Mouse (Mus musculus): Measurements from ENCODE around the gene Fcho2.

The Fcho2 gene

GRCm38 (mm10) chr13:98804480-98804879 lies 10.8 kb downstream of the Fcho2 start:
- DNase-seq (ENCODE audit: low spot score in 2 of 2), result no peak

- DNase-seq (ENCODE audit: low spot score in 2 of 2), result no peak
Measured at GRCm38 (mm10) chr13:98803699-98804098, 11.6 kb downstream of the Fcho2 start.

- DNase-seq (ENCODE audit: low spot score in 2 of 2), result no peak
Measured at GRCm38 (mm10) chr13:98802957-98803356, 12.3 kb downstream of the Fcho2 start.

- no peak for DNase-seq (ENCODE audit: low spot score in 2 of 2)
Measured at GRCm38 (mm10) chr13:98795511-98795910, 19.7 kb downstream of the Fcho2 start.

- no peak for DNase-seq (ENCODE audit: low spot score in 2 of 2)
Measured at GRCm38 (mm10) chr13:98792864-98793263, 22.4 kb downstream of the Fcho2 start.

- no peak for DNase-seq (ENCODE audit: low spot score in 2 of 2)
Measured at GRCm38 (mm10) chr13:98791693-98792092, 23.6 kb downstream of the Fcho2 start.

- DNase-seq (ENCODE audit: low spot score in 2 of 2), result no peak
Measured at GRCm38 (mm10) chr13:98786970-98787685, 28.1 kb downstream of the Fcho2 start.

GRCm38 (mm10) chr13:98777959-98778358 lies 37.3 kb downstream of the Fcho2 start:
- no peak for DNase-seq (ENCODE audit: low spot score in 2 of 2)

GRCm38 (mm10) chr13:98771484-98771883 lies 43.8 kb downstream of the Fcho2 start:
- no peak for DNase-seq (ENCODE audit: low spot score in 2 of 2)

- DNase-seq (ENCODE audit: low spot score in 2 of 2), result peak; percentile 49 to 67
Measured at GRCm38 (mm10) chr13:98768329-98768728, 46.9 kb downstream of the Fcho2 start.

GRCm38 (mm10) chr13:98761771-98762170 lies 53.5 kb downstream of the Fcho2 start:
- DNase-seq (ENCODE audit: low spot score in 2 of 2), result no peak

GRCm38 (mm10) chr13:98755886-98756285 lies 59.4 kb downstream of the Fcho2 start:
- DNase-seq (ENCODE audit: low spot score in 2 of 2), result no peak

- no peak for DNase-seq (ENCODE audit: low spot score in 2 of 2)
Measured at GRCm38 (mm10) chr13:98744679-98745078, 70.6 kb downstream of the Fcho2 start.

- no peak for DNase-seq (ENCODE audit: low spot score in 2 of 2)
Measured at GRCm38 (mm10) chr13:98743829-98744228, 71.4 kb downstream of the Fcho2 start.

- DNase-seq (ENCODE audit: low spot score in 2 of 2), result no peak
Measured at GRCm38 (mm10) chr13:98743214-98743613, 72.0 kb downstream of the Fcho2 start.

GRCm38 (mm10) chr13:98738213-98738612 lies 77.0 kb downstream of the Fcho2 start:
- no peak for DNase-seq (ENCODE audit: low spot score in 2 of 2)

GRCm38 (mm10) chr13:98733292-98733691 lies 82.0 kb downstream of the Fcho2 start:
- DNase-seq (ENCODE audit: low spot score in 2 of 2), result no peak

- no peak for DNase-seq (ENCODE audit: low spot score in 2 of 2)
Measured at GRCm38 (mm10) chr13:98729271-98730062, 85.8 kb downstream of the Fcho2 start.

GRCm38 (mm10) chr13:98726494-98726893 lies 88.8 kb downstream of the Fcho2 start:
- DNase-seq (ENCODE audit: low spot score in 2 of 2), result no peak

GRCm38 (mm10) chr13:98723430-98723829 lies 91.8 kb downstream of the Fcho2 start:
- DNase-seq (ENCODE audit: low spot score in 2 of 2), result no peak

GRCm38 (mm10) chr13:98722296-98722695 lies 93.0 kb downstream of the Fcho2 start:
- no peak for DNase-seq (ENCODE audit: low spot score in 2 of 2)

- DNase-seq (ENCODE audit: low spot score in 2 of 2), result peak in 1 of 2 experiments; percentile 11
Measured at GRCm38 (mm10) chr13:98716176-98716575, 99.1 kb downstream of the Fcho2 start.

- peak in 1 of 2 experiments; percentile 12 for DNase-seq (ENCODE audit: low spot score in 2 of 2)
Measured at GRCm38 (mm10) chr13:98715443-98715990, 99.7 kb downstream of the Fcho2 start.

Data from urinary bladder, postnatal 4 days (tissue).